Mouse (Mus musculus) testis, adult 2 months (tissue): Measurements from ENCODE around the gene Crybg2.

ENCODE experiments used
- CTCF ChIP-seq: fragments of 200-500 bp; IDR thresholded peaks from 2 replicates; pipeline ENCODE4 v1.5.1; 2012; ENCODE audit warnings: low read depth, mild to moderate bottlenecking, inconsistent platforms, low read length, moderate library complexity; ENCODE audit not compliant: control insufficient read depth, insufficient read depth, insufficient replicate concordance
- POLR2A ChIP-seq: fragments of 200-500 bp; IDR thresholded peaks from 2 replicates; pipeline ENCODE4 v1.6.1; 2012; ENCODE audit warnings: low read depth, mild to moderate bottlenecking, inconsistent platforms, low read length, moderate library complexity; ENCODE audit not compliant: control insufficient read depth

DNA sequence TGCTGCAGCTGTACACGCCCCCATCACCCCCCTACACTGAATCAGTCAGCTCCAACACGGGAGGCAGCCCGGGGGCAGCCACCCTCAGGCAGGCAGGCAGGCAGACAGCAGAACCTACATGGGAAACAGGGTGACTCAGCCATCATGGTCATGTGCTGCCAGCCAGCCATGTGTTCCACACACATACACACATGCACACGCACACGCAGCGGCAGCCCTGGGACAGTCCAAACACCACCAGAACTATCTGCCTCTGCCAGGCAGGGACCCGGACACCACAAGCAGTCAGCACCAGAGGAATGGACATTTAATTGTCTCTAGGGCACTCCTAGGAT, 66.5 kb downstream of the Crybg2 start:
- no peak for TF ChIP-seq CTCF
- no peak for TF ChIP-seq POLR2A
